Mouse (Mus musculus): Measurements from ENCODE around the gene Hist1h2bh.
"Not testable (repeated sequence)": the region's sequence is repeated elsewhere in the genome, so short reads cannot be mapped to it uniquely, and the experiment has no call there.

Gene Hist1h2bh

DNA sequence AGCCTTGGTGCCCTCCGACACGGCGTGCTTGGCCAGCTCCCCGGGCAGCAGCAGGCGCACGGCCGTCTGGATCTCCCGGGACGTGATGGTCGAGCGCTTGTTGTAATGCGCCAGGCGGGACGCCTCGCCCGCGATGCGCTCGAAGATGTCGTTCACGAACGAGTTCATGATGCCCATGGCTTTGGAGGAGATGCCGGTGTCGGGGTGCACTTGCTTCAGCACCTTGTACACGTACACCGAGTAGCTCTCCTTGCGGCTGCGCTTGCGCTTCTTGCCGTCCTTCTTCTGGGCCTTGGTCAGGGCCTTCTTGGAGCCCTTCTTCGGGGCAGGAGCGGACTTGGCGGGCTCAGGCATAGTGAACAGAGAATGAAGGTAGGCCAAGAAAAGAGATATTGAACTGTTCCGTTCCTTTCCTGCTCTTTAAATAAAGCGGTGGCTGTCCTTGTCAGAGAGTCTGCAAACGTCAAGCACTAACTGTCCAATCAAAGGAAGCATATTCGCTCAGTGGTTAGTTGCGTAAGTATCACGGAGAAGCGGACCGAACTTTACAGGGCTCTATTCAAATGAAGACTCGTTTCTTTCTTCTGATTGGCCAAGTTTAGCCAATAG lies at the start of gene Hist1h2bh:
TSS of gene Hist1h2bh (minus strand) at position 394 of the 609 bp plus-strand sequence.
- DNase-seq (ENCODE audit: low spot score in 2 of 2) = peak; percentile 50 to 63

DNA sequence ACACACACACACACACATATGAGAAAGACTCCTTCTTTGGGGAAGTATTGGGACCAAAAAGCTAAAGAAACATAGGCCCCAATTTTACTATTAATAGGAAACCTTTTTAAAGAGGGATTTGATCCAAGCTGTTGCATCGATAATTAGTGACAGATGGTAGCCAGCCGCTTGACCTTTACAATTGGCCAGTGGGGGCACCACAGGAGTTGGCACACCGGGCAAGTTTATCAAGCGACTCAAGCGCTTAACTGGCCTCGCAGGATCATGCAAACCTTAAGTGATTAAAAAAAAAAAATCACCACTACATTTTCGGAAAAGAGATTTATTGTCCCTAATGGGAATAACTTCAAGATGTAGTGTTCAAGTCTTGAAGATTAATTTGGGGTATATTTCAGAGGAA lies 49.4 kb upstream of the Hist1h2bh start:
- DNase-seq (ENCODE audit: low spot score in 2 of 2) = no peak

DNA sequence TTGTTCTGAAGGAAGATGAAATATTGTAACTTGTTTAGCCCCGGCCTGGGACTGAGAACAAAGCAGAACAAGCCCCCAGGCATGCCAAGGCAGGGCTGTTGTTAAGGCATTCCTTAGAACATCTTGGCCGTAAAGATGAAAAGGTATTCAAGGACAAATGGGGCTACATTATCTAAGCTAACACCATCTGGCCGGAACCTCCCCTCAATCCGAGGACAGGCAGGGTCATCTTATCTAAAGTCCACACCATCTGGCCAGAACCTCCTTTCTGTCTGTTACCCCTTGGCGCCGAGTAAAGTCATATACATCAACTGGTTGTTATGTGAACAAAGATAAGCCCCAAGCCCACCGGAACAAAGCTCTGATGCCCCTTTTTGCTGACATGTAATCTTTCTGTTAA lies 48.7 kb upstream of the Hist1h2bh start:
- not testable (repeated sequence) for DNase-seq (ENCODE audit: low spot score in 2 of 2)

DNA sequence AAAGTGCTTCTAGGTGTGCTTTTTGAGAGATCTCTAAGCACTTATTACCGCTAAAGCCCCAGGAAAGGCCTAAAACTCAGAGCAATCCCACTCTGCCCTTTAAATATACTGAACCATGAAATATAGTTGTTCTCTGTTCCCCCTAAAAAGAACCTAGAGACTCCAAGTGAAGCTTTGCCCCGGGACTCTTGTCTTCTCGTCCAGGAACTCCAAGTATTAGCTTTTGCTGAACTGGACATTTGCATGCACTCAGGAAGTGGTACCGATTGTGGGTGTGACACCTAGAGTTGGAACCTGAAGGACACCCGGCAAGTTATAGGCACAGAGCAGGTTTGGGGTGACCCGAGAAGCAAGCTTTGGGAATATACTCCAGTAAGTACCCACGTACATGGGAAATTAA lies 48.0 kb upstream of the Hist1h2bh start:
- no peak for DNase-seq (ENCODE audit: low spot score in 2 of 2)

DNA sequence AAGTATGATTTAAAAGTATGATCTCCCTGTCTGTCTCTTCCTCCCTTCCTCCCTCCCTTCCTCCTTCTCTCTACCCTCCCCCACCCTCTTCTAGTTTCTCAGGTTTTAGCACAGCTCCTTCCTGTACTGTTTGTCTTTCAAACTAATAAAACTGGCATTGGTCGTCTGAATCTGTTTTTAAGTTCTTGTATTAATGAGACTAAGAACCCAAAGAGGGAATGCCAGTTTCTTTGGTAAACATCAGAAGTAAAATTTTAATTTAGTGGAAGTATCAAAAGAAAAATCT lies 43.7 kb upstream of the Hist1h2bh start:
- DNase-seq (ENCODE audit: low spot score in 2 of 2) = no peak

DNA sequence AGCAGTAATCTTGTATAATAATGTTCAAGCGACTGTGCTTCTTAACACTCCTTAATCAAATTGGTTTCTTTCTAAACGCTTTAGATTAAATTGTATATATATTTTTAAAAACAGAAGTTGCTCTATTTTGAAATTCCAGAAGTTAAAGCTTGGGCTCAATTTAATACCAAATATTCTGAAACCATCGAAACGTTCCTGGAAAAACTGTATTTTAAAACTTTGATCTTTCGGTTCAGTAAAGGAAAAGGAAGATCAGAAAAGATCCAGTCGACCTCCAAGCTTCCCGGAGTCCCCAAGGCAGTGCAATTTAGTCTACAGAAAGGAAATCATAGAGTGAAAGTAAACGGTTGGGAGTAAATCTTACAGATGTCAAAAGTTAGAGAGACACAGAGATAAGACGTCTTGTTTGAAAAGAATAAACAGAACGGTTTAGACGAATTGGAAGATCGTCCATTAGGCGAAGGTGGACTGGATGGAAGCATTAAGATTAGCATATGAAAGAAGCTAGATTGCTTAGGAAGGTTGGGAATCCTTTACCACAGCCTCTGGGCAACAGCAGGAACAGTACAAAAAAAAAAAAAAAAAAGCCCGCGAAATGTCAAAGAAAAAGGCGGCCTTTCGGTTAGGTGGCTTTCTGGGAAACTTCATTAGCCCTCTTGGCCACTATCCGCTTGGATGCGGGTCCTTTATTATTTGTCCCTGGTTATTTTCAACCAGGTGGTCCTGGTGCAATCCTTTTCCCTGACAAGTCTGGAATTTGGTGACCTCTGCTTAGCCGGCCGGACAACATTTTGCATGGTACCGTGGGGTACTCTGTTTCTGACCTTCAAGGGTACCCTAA lies 43.1 kb upstream of the Hist1h2bh start:
- no peak for DNase-seq (ENCODE audit: low spot score in 2 of 2)

DNA sequence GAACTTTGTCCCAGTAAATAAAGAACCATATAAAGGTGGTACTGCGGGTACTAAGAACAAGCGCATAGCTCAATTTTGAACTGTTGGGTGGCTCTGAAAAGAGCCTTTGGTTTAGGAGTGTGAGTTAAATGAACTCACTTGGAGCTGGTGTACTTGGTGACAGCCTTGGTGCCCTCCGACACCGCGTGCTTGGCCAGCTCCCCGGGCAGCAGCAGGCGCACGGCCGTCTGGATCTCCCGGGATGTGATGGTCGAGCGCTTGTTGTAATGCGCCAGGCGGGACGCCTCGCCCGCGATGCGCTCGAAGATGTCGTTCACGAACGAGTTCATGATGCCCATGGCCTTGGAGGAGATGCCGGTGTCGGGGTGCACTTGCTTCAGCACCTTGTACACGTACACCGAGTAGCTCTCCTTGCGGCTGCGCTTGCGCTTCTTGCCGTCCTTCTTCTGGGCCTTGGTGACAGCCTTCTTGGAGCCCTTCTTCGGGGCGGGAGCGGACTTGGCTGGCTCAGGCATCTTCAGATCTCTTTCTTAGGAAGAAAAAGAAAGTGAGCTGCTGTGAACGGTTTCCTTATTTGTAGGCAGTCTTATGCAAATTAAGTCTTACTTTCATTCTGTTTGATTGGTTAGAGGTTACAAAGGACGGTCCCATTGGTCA lies 42.4 kb upstream of the Hist1h2bh start:
- DNase-seq (ENCODE audit: low spot score in 2 of 2) = peak; percentile 60 to 65

DNA sequence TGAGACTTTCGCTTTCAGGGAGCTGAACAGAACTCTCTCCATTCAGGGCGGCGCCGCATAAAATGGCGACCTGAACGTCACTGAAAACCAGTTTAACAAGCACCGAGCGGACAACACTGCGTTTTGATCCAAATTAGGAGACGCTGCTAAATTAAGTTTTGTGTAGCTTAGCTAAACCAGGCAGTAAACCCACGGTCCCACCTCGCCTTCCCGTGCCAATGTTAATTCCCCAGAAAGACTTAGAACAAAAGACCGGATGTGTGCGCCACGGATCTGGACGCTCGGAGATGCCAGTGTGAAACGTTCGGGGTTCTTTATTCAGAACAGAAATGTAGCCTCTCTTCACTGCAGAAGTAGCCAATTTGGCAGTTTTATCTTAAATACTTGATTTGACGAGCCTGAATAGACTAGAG lies 41.8 kb upstream of the Hist1h2bh start:
- peak in 1 of 2 experiments; percentile 61 for DNase-seq (ENCODE audit: low spot score in 2 of 2)

DNA sequence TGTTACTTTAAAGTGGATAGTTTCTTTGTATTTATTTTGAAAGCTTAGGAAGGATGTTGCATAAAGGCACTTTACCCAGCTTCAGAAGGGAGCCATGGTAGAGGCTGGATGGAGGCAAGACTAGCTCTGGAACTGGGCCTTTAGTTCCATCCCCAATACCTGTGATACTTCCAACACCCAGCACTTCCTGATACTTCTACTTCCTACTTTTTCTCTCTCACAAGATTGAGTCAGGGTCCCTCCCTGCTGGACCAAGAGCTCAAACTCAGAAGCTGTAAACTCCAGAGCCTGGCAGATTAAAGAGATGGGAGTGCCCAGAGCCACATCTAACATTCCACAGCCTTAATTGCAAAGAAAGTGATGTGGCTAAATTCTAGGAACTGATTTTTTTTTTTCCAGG lies 41.1 kb upstream of the Hist1h2bh start:
- DNase-seq (ENCODE audit: low spot score in 2 of 2) = no peak

DNA sequence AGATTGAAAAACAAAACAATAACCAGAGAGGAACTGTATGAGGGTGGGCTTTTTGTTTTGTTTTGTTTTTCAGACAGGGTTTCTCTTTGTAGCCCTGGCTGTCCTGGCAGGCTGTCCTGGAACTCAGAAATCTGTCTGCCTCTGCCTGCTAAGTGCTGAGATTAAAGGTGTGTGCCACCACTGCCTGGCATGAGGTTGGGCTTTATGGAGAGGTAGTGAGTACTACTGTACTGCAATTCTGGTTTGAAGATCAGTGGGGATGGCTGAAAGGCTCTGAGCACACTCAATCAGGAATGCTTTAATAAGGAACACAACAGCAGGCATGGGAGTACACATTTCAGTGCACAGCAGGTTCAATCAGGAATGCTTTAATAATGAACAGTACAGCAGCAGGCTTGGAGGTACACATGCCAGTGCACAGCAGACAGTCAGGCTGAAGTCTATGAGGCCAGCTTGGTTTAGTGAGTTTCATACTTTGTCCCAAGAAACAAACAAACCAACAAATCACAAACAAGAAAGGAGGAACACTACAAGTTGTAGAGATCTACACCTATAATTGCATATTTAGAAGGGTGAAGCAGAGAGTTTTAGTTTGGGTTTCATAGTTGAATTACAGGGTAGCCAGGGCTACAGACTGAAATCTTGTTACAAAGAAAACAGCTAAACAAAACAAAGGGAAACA lies 40.3 kb upstream of the Hist1h2bh start:
- no peak for DNase-seq (ENCODE audit: low spot score in 2 of 2)

DNA sequence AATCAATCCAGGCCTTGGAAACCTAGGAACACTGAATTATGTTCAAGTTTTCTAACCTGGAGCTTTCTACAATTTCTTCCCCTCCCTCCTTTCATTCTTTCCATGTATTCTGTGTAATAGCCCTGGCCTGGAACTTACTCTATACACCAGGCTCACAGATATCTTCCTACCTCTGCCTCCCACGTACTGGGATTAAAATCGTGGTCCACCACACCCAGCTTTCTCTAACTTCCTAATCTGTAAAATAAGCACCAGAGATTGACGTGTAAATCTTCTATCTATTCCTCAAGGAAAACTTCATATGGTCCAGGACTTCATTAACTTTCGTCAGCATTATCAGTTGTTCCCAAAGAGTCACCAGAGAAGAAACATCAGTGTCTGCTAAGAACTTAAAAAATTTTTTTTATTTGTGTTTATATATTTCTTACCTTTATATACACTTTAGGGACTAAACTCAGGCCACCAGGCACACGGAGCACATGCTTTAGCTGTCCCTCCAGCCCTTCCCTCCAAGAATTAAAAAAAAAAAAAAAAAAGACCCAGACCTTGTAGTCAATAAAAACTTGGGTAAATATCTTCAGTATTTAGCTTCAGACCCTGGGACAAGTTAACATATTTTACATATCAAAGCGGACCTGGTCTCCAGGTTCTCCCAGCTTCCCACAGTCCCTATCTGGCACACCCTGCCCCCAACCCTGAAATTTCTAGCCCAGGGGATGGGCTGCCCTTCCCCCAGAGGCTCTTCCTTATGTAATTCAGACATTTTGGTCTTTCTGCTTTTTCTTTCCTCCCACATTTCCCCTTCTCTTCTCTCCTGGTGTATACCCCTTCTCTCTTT lies 39.2 kb upstream of the Hist1h2bh start:
- no peak for DNase-seq (ENCODE audit: low spot score in 2 of 2)

DNA sequence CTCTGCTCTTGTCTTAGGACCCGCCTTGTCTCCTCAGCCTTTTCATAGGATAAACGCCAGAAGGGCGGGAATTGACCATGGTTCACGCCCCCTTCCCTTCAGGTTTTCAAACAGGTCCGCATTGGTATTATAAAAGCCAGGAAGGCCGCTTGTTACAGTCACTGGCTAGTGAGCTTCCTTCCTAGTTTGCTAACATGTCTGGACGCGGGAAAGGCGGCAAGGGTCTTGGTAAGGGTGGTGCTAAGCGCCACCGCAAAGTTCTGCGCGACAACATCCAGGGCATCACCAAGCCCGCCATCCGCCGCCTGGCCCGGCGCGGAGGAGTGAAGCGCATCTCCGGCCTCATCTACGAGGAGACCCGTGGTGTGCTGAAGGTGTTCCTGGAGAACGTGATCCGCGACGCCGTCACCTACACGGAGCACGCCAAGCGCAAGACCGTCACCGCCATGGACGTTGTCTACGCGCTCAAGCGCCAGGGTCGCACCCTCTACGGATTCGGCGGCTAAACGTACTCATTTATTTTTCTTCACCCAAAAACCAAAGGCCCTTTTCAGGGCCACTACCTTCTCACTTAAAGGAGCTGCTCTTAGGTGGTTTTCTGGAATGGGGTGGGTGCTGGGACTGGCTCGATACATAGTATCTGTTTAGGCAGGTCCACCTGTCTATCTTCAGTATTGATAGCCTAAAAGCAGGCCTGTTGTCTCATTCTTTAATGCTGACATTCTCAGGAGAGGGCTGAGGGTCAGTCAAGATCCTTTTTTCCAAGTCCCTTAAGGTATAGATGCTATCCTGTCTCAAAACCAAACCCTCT lies 38.4 kb upstream of the Hist1h2bh start, which contains the start of gene Hist1h4d:
TSS of gene Hist1h4d (plus strand) at position 191 of the 811 bp plus-strand sequence.
- DNase-seq (ENCODE audit: low spot score in 2 of 2) = peak; percentile 95 to 97

DNA sequence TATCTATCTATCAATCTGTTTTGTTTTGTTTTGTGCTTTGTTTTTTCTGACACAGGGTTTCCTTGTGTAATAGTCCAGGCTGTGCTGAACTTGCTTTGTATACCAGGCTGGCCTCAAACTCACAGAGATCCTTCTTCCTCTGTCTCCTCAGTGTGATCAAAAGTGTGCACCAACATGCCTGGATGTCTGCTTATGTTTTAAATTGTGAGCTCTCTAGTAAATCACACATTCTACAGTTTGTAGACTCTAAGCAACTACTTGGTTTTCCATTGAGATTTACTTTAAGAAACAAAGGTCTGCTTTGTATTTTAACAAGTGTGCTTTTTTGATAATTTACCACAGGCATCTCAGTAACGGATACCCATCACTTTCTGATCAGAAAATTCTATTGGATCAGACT lies 34.6 kb upstream of the Hist1h2bh start:
- DNase-seq (ENCODE audit: low spot score in 2 of 2) = no peak

DNA sequence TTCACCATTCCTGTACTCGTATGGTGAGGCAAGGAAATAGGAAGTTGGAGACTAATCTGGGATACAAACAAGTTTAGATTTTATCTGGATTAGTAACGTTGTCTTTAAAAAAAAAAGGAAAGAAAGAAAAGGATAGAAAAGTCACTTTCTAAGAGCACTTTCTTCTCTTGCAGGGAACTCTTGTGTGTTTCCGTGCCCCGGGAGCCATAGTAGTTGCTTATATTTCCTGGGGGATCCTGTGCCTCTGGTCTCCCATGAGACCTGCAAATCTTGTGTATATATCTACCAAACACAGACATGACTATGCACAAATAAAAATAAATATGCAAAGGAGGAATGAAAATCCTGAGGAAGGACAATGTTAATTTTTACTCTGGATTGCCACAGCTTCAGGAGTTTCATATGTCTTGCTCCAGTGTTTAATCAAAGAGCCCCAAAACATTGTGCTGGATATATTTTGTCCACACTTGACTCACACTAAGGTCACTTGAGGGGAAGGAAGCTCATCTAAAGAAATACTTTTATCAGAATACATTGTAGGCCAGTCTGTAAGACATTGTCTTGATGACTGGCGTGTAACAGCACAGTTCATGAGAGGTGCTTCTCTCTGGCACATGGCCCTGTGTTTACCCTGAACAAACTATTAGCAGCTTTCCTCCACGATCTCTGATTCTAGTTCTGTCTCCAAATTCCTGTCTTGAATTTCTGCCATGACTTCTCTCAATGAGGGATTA lies 33.9 kb upstream of the Hist1h2bh start:
- no peak for DNase-seq (ENCODE audit: low spot score in 2 of 2)

DNA sequence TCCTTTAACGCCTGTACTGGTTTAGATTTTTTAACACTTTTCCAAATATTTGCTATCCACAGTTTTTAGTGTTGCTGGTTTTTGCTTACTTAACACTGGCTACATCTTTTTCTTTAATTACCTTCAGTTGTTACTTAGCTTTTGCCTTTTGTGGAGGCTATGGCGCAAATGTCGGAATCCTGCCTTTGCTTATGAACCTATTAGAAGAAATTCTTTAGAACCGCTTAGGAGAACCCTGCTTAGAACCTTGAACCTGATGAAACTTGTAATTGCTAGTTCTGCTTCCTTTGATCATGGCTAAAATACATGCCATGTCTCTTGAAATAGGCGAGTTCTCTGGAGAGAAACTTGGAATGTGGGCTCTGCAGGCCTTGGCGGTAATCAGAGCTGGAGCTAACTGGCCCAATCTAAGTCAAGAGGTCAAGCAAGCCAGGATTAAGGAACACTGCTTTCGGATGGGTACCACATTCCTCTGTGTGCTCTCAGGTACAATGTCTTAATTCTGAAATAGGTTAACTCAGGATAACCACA lies 33.2 kb upstream of the Hist1h2bh start:
- no peak for DNase-seq (ENCODE audit: low spot score in 2 of 2)

DNA sequence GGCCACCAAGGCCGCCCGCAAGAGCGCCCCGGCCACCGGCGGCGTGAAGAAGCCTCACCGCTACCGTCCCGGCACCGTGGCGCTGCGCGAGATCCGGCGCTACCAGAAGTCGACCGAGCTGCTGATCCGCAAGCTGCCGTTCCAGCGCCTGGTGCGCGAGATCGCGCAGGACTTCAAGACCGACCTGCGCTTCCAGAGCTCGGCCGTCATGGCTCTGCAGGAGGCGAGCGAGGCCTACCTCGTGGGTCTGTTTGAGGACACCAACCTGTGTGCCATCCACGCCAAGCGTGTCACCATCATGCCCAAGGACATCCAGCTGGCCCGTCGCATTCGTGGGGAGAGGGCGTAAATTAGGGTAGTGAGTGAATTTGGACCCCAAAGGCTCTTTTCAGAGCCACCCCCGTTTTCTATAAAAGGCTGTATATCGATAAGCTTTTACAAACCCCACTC lies 32.7 kb upstream of the Hist1h2bh start:
- not testable (repeated sequence) for DNase-seq (ENCODE audit: low spot score in 2 of 2)

DNA sequence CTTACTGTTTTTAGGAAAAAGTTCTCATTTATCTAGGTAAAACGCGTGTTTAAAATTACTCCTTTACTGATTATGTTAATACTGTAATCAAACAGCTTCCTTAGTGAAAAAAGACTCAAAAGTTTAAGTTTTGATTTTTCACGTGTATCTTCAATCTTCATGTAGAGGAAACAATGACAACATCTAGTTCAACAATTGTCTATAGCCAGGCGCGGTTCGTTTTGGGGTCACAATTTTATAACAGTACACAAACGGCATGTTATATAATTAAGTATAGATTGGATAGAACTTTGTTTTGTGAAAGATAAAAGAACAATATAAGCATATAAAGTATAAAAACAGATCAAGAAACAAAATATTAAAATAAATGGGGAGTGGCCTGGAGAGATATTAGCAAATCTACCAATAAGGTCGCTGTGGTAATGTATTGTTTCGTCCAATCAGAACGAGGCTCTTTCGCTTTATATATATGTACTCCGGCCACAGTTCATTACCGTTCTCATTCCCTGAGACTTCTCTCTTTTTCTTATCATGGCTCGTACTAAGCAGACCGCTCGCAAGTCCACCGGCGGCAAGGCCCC lies 32.2 kb upstream of the Hist1h2bh start, which contains the start of gene Hist1h3d:
TSS of gene Hist1h3d (plus strand) at position 493 of the 581 bp plus-strand sequence.
- peak in 1 of 2 experiments; percentile 44 for DNase-seq (ENCODE audit: low spot score in 2 of 2)

DNA sequence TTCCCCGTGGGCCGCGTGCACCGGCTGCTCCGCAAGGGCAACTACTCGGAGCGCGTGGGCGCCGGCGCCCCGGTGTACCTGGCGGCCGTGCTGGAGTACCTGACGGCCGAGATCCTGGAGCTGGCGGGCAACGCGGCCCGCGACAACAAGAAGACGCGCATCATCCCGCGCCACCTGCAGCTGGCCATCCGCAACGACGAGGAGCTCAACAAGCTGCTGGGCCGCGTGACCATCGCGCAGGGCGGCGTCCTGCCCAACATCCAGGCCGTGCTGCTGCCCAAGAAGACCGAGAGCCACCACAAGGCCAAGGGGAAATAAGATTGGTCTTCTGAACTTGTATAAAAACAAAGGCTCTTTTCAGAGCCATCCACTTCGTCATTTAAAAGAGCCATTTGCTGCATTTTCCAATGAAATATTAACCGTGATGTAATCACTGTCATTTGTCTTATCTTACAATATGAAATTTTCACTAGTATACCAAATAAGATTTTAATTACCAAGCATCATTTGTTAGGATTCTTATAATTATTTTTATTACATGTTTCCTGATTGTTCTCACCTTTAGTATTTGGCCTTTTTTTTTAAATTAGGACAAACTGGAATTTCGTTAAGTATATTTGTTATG lies 31.5 kb upstream of the Hist1h2bh start:
- not testable (repeated sequence) for DNase-seq (ENCODE audit: low spot score in 2 of 2)

Measured in frontal cortex, postnatal 10 days (tissue).